Mouse (Mus musculus): ENCODE results near the gene Epas1.

GRCm38 (mm10) chr17:86802351-86802985 is 49.0 kb downstream of the Epas1 start:
- no peak for TF ChIP-seq EP300 (IDR thresholded peaks at IDR 0.05; ENCODE audit: low read depth)
- peak; percentile 30; the same call in 1 of the 2 replicates for TF ChIP-seq CTCF (IDR thresholded peaks at IDR 0.05; ENCODE audit: low read depth)

Measured in liver, embryonic 14.5 days (tissue).